Comparison of ENCODE assay signal across 8 mouse cellular contexts in genomic region chr7:60243746-60244145, GRCm38 (mm10).
DNase-seq lines count a peak whose midpoint lies in the region; ATAC-seq and TF ChIP-seq lines count a peak whose summit lies in the region.
"Not testable (repeated sequence)": the region's sequence is repeated elsewhere in the genome, so short reads cannot be mapped to it uniquely, and the experiment has no call there.

No protein-coding gene starts in this region.

- peak; percentile 32 for DNase-seq in adrenal gland, adult 2 months
- peak; percentile 43 to 69 for DNase-seq in cerebellum, postnatal 25 days
- peak; percentile 73 for DNase-seq in forebrain, postnatal 0 days
- DNase-seq in hindbrain, embryonic 11.5 days (ENCODE audit: low spot score): peak; percentile 44
- peak; percentile 49 for DNase-seq in kidney, postnatal 4 days
- not testable (repeated sequence) for DNase-seq in liver, embryonic 13.5 days

- not testable (repeated sequence) for TF ChIP-seq CTCF in forebrain, postnatal 0 days (IDR thresholded peaks at IDR 0.05; ENCODE audit: low read depth); testis, adult 2 months (IDR thresholded peaks at IDR 0.05; ENCODE audit: control insufficient read depth, insufficient read depth, insufficient replicate concordance, low read depth, low read length)

- H3K27me3 ChIP-seq in forebrain, postnatal 0 days (ENCODE audit: insufficient read depth, low read length); hindbrain, embryonic 11.5 days (ENCODE audit: control insufficient read depth, insufficient read depth, low read length); liver, embryonic 13.5 days; myocyte (ENCODE audit: control insufficient read depth, insufficient read depth, insufficient read length); testis, adult 2 months (ENCODE audit: control insufficient read depth, insufficient read depth, low read length): not testable (repeated sequence)

- not testable (repeated sequence) for H3ac ChIP-seq in myocyte (ENCODE audit: control insufficient read depth, insufficient read length)

- H3K27ac ChIP-seq in forebrain, postnatal 0 days (ENCODE audit: low read depth, low read length); hindbrain, embryonic 11.5 days (ENCODE audit: low read depth, low read length); liver, embryonic 13.5 days; testis, adult 2 months (ENCODE audit: control insufficient read depth, insufficient read depth, low read depth, low read length): not testable (repeated sequence)

- H3K9ac ChIP-seq in forebrain, postnatal 0 days: peak overlapping the region; percentile 42
- peak overlapping the region; percentile 36; the same call in 1 of the 2 replicates for H3K9ac ChIP-seq in hindbrain, embryonic 11.5 days (ENCODE audit: low read depth, low read length)
- not testable (repeated sequence) for H3K9ac ChIP-seq in liver, embryonic 13.5 days

- H3K4me3 ChIP-seq in forebrain, postnatal 0 days (ENCODE audit: low read depth, low read length): peak overlapping the region; percentile 36
- peak overlapping the region; percentile 26 for H3K4me3 ChIP-seq in hindbrain, embryonic 11.5 days (ENCODE audit: low read depth, low read length)
- peak overlapping the region; percentile 55 for H3K4me3 ChIP-seq in liver, embryonic 13.5 days (replicated peaks)
- H3K4me3 ChIP-seq in myocyte: peak overlapping the region; percentile 38
- H3K4me3 ChIP-seq in testis, adult 2 months (ENCODE audit: control insufficient read depth, low read depth, low read length): peak overlapping the region; percentile 77

- H3K36me3 ChIP-seq in forebrain, postnatal 0 days (ENCODE audit: insufficient read depth); hindbrain, embryonic 11.5 days (ENCODE audit: control insufficient read depth, insufficient read depth, low read length); liver, embryonic 13.5 days; myocyte (ENCODE audit: control insufficient read depth, insufficient read depth); testis, adult 2 months (ENCODE audit: control insufficient read depth, insufficient read depth, low read length): not testable (repeated sequence)

- ATAC-seq in forebrain, postnatal 0 days: peak; percentile 93
- ATAC-seq in hindbrain, embryonic 11.5 days (ENCODE audit: low FRiP score): peak; percentile 89
- peak; percentile 74; the same call in 1 of the 2 replicates for ATAC-seq in liver, embryonic 13.5 days (ENCODE audit: low read depth)

- H3K79me2 ChIP-seq in myocyte (ENCODE audit: control insufficient read depth, insufficient read depth): not testable (repeated sequence)

- not testable (repeated sequence) for H3K4me1 ChIP-seq in forebrain, postnatal 0 days (ENCODE audit: insufficient read depth); hindbrain, embryonic 11.5 days (replicated peaks; ENCODE audit: control insufficient read depth, insufficient read depth, low read length); liver, embryonic 13.5 days (replicated peaks); testis, adult 2 months (ENCODE audit: control insufficient read depth, insufficient read depth, low read length)

- H3K4me2 ChIP-seq in forebrain, postnatal 0 days (ENCODE audit: low read depth): peak overlapping the region; percentile 34
- H3K4me2 ChIP-seq in hindbrain, embryonic 11.5 days (replicated peaks; ENCODE audit: low read depth, low read length): peak overlapping the region; percentile 26; the same call in 1 of the 2 replicates
- peak overlapping the region; percentile 50 for H3K4me2 ChIP-seq in liver, embryonic 13.5 days
- peak overlapping the region; percentile 72 for H3K4me2 ChIP-seq in myocyte (ENCODE audit: low read depth)

- H3K9me3 ChIP-seq in forebrain, postnatal 0 days (ENCODE audit: low read length); hindbrain, embryonic 11.5 days (ENCODE audit: control insufficient read depth, low read length); liver, embryonic 13.5 days (replicated peaks): not testable (repeated sequence)

- WGBS in forebrain, postnatal 0 days: 40% methylated on average over 11 of the region's 11 CpGs
- WGBS in hindbrain, embryonic 11.5 days: 30% methylated on average over 11 of the region's 11 CpGs
- 21% methylated on average over 11 of the region's 11 CpGs for WGBS in liver, embryonic 13.5 days (ENCODE audit: insufficient replicate concordance)

- not testable (repeated sequence) for TF ChIP-seq POLR2A in myocyte (IDR thresholded peaks at IDR 0.05; ENCODE audit: insufficient read length, low read depth); testis, adult 2 months (IDR thresholded peaks at IDR 0.05; ENCODE audit: control insufficient read depth, low read depth, low read length)

Comparison
In these comparisons a context has a peak if more than half of its experiments do, and no peak if none do; other contexts are left out.
1. H3K4me3 ChIP-seq: peak in every context shown above with its lines; median percentile 77 in testis, adult 2 months; 55 in liver, embryonic 13.5 days; 38 in myocyte; 36 in forebrain, postnatal 0 days; 26 in hindbrain, embryonic 11.5 days.